Mouse (Mus musculus) kidney, adult 2 months (tissue): ENCODE measurements around the gene Olfr1313.

Experiments
- CTCF ChIP-seq: fragments of 200-500 bp; conservative IDR thresholded peaks from 2 replicates; pipeline ENCODE4 v1.5.1; 2011; ENCODE audit warnings: low read depth, mild to moderate bottlenecking, control low read depth, low read length, moderate library complexity, mixed read lengths; ENCODE audit not compliant: insufficient read depth, insufficient read length
- POLR2A ChIP-seq: fragments of 200-500 bp; IDR thresholded peaks from one replicate; pipeline ENCODE4 v1.6.1; 2011; ENCODE audit warnings: low read depth, low read length, control low read depth

GRCm38 (mm10) chr2:112096681-112097080, 19.0 kb upstream of the Olfr1313 start, which contains the start of gene Olfr1314:
- TF ChIP-seq CTCF: no peak
- TF ChIP-seq POLR2A: no peak
